Mouse (Mus musculus) megakaryocyte, embryonic 14.5 days (primary cell): ENCODE results near the gene Masp1.

Experiments used
- FLI1 ChIP-seq: IDR thresholded peaks from 2 replicates; pipeline ENCODE4 v1.6.1; 2012; ENCODE audit warnings: low read length, inconsistent platforms, mixed read lengths
- GATA1 ChIP-seq: IDR thresholded peaks from 3 replicates; pipeline ENCODE4 v1.6.1; 2012; ENCODE audit warnings: mixed read lengths, low read length, inconsistent platforms, borderline replicate concordance

DNA sequence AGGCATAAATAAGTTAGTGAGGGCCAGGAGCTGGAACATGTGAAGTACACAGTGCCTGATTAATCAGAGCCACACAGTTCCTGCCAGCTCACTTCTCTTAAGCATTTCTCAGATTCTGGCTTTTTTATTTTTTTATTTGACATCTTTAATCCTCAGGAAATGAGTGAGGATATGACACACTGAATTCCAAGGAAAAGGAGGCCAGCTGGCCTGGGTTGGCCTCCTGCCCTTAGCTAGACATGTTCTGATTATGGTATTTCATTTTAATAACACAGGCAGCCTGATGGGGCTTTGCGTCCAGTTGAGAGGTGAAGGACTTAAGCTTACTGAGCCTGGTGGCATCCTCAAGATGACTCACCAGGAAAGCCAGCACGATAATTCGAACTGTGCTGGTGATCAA, 64.1 kb downstream of the Masp1 start:
- TF ChIP-seq GATA1 (no peak), FLI1 (no peak)
